ENCODE assay signal across 9 mouse cellular contexts in the genomic region with DNA sequence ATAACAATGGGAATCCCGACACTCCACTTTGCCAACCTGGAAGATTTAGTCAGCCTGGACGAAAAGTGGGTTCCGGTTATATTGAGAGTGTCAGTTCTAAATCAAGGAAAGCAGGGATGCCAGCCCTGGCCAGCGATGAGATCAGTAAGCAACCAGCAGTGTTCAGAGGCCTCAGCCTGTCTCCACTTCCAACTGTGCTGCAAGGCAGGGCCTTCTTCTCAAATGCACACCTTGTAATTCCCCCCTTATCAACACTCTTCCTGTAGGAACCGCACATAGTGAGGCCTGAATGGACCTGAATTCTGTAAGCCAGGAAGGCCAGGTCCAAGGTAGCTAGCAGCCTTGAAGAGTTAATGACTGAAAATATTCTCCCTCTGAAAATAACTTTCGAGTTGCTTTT.
A peak's percentile ranks its signal among the peaks of the same experiment; 100 is the strongest.
DNase-seq lines count a peak whose midpoint lies in the region; ATAC-seq and TF ChIP-seq lines count a peak whose summit lies in the region.
"Had no signal": no experiment of that assay in that cellular context is flagged by ENCODE, and none has a peak within 500 bp of the region (broad histone marks: within the 10 kb centered on the region; RNA-seq: fewer than 3 reads in every experiment).

No protein-coding gene starts in this region.

- H3K4me1 ChIP-seq in forebrain, embryonic 14.5 days (ENCODE audit: control insufficient read depth, insufficient read depth, low read length), result peaks cover 55% of the 10 kb centered on the region
- peaks cover 52% of the 10 kb centered on the region for H3K4me1 ChIP-seq in forebrain, embryonic 10.5 days

- no peak overlapping the region for H3K4me3 ChIP-seq in forebrain, embryonic 14.5 days (ENCODE audit: low read depth, low read length)
- no peak overlapping the region for H3K4me3 ChIP-seq in forebrain, embryonic 10.5 days
- peak overlapping the region; percentile 4; the same call in 1 of the 2 replicates for H3K4me3 ChIP-seq in layer of hippocampus, adult 2 months

- TF ChIP-seq CTCF in layer of hippocampus, adult 2 months (conservative IDR thresholded peaks at IDR 0.05), result no peak

- H3K27ac ChIP-seq in forebrain, embryonic 14.5 days (ENCODE audit: low read depth, low read length), result no peak overlapping the region
- H3K27ac ChIP-seq in forebrain, embryonic 10.5 days, result no peak overlapping the region; the same call in 1 of the 2 replicates
- H3K27ac ChIP-seq in layer of hippocampus, adult 2 months, result peak overlapping the region; percentile 79

- H3K4me2 ChIP-seq in forebrain, embryonic 14.5 days (ENCODE audit: low read length), result no peak overlapping the region

- H3K36me3 ChIP-seq in forebrain, embryonic 14.5 days (ENCODE audit: control insufficient read depth, insufficient read depth, low read length), result no peaks in the 10 kb centered on the region
- no peaks in the 10 kb centered on the region for H3K36me3 ChIP-seq in forebrain, embryonic 10.5 days (replicated peaks)

- 65% methylated on average over 6 of the region's 6 CpGs for WGBS in forebrain, embryonic 14.5 days
- WGBS in forebrain, embryonic 10.5 days, result 79% methylated on average over 6 of the region's 6 CpGs

- no peaks in the 10 kb centered on the region for H3K27me3 ChIP-seq in forebrain, embryonic 14.5 days (replicated peaks; ENCODE audit: control insufficient read depth, insufficient read depth, low read length)
- no peaks in the 10 kb centered on the region for H3K27me3 ChIP-seq in forebrain, embryonic 10.5 days (ENCODE audit: poor library complexity, severe bottlenecking)

- ATAC-seq in forebrain, embryonic 14.5 days, result no peak
- ATAC-seq: activated CD4-positive, CD25-positive, alpha-beta regulatory T cell, adult 4 months had no signal

- no peak for DNase-seq in forebrain, embryonic 14.5 days (ENCODE audit: low spot score)
- DNase-seq in forebrain, embryonic 10.5 days (ENCODE audit: extremely low spot score, low spot score), result no peak
- no peak for DNase-seq in layer of hippocampus, adult 2 months (ENCODE audit: low spot score in 2 of 2)
- no peak for DNase-seq in layer of hippocampus, adult 11-12 months (ENCODE audit: low spot score)
- DNase-seq in cerebellum, adult 9-11 months, result peak; percentile 49
- DNase-seq in kidney, postnatal 36 days, result peak; percentile 43 to 47
- no peak for DNase-seq in embryo, embryonic 10 days (ENCODE audit: low spot score)
- no peak for DNase-seq in thymus, adult 18-20 months

- peak overlapping the region; percentile 22; the same call in 1 of the 2 replicates for H3K9ac ChIP-seq in forebrain, embryonic 14.5 days (ENCODE audit: low read length)

- H3K9me3 ChIP-seq in forebrain, embryonic 14.5 days (replicated peaks; ENCODE audit: control insufficient read depth, low read length), result no peaks in the 10 kb centered on the region
- H3K9me3 ChIP-seq in forebrain, embryonic 10.5 days, result no peaks in the 10 kb centered on the region

Comparison
In these comparisons a context has a peak if more than half of its experiments do, and no peak if none do; other contexts are left out.
1. DNase-seq: peak in cerebellum, adult 9-11 months (single experiment) and kidney, postnatal 36 days (2 of 2); none in forebrain, embryonic 14.5 days (single experiment), forebrain, embryonic 10.5 days (single experiment), layer of hippocampus, adult 2 months (0 of 2), layer of hippocampus, adult 11-12 months (single experiment), embryo, embryonic 10 days (single experiment) and thymus, adult 18-20 months (0 of 2).